Mouse (Mus musculus): Measurements from ENCODE around the gene Inha. TPM values are rescaled to one million over a fixed set of nuclear protein-coding genes. Genes with fewer than 3 reads are reported as not detected.
A peak's percentile ranks its signal among the peaks of the same experiment; 100 is the strongest.

The Inha gene
- polyA plus RNA-seq, 1 experiment from 2014 or later, result 18.1 TPM

- WGBS, result 89% methylated on average over 19 of the region's 19 CpGs
- no peaks in the 10 kb centered on the region for H3K27me3 ChIP-seq (replicated peaks; ENCODE audit: control insufficient read depth, insufficient read depth, low read length)
- H3K9ac ChIP-seq (replicated peaks; ENCODE audit: low read depth, low read length), result no peak overlapping the region
- H3K36me3 ChIP-seq (ENCODE audit: control insufficient read depth, insufficient read depth), result no peaks in the 10 kb centered on the region
- H3K4me3 ChIP-seq (replicated peaks; ENCODE audit: low read length), result no peak overlapping the region
- no peak overlapping the region for H3K4me2 ChIP-seq (ENCODE audit: low read length)
- no peaks in the 10 kb centered on the region for H3K4me1 ChIP-seq (replicated peaks; ENCODE audit: control insufficient read depth, insufficient read depth, low read length)
- ATAC-seq, result no peak
- H3K9me3 ChIP-seq (ENCODE audit: control insufficient read depth, low read length), result no peaks in the 10 kb centered on the region
- H3K27ac ChIP-seq (ENCODE audit: low read length), result no peak overlapping the region
Measured at GRCm38 (mm10) chr1:75533325-75534252, 26.7 kb downstream of the Inha start.

GRCm38 (mm10) chr1:75537587-75537986, 30.7 kb downstream of the Inha start:
- no peaks in the 10 kb centered on the region for H3K27me3 ChIP-seq (replicated peaks; ENCODE audit: control insufficient read depth, insufficient read depth, low read length)
- ATAC-seq, result no peak
- H3K9me3 ChIP-seq (ENCODE audit: control insufficient read depth, low read length), result no peaks in the 10 kb centered on the region
- H3K27ac ChIP-seq (ENCODE audit: low read length), result no peak overlapping the region
- no peaks in the 10 kb centered on the region for H3K36me3 ChIP-seq (ENCODE audit: control insufficient read depth, insufficient read depth)
- no peak overlapping the region for H3K4me2 ChIP-seq (ENCODE audit: low read length)
- H3K9ac ChIP-seq (replicated peaks; ENCODE audit: low read depth, low read length), result no peak overlapping the region
- WGBS, result 82% methylated on average over 2 of the region's 2 CpGs
- H3K4me3 ChIP-seq (replicated peaks; ENCODE audit: low read length), result no peak overlapping the region
- H3K4me1 ChIP-seq (replicated peaks; ENCODE audit: control insufficient read depth, insufficient read depth, low read length), result no peaks in the 10 kb centered on the region

GRCm38 (mm10) chr1:75538597-75539190, 31.8 kb downstream of the Inha start:
- Histone ChIP-seq H3K27me3 (replicated peaks; ENCODE audit: control insufficient read depth, insufficient read depth, low read length) (no peaks in the 10 kb centered on the region), H3K4me2 (ENCODE audit: low read length) (no peak overlapping the region), H3K27ac (ENCODE audit: low read length) (no peak overlapping the region), H3K9ac (replicated peaks; ENCODE audit: low read depth, low read length) (no peak overlapping the region), H3K9me3 (ENCODE audit: control insufficient read depth, low read length) (no peaks in the 10 kb centered on the region), H3K36me3 (ENCODE audit: control insufficient read depth, insufficient read depth) (no peaks in the 10 kb centered on the region), H3K4me3 (replicated peaks; ENCODE audit: low read length) (no peak overlapping the region), H3K4me1 (replicated peaks; ENCODE audit: control insufficient read depth, insufficient read depth, low read length) (no peaks in the 10 kb centered on the region)
- 76% methylated on average over 9 of the region's 9 CpGs for WGBS
- ATAC-seq, result no peak

DNA sequence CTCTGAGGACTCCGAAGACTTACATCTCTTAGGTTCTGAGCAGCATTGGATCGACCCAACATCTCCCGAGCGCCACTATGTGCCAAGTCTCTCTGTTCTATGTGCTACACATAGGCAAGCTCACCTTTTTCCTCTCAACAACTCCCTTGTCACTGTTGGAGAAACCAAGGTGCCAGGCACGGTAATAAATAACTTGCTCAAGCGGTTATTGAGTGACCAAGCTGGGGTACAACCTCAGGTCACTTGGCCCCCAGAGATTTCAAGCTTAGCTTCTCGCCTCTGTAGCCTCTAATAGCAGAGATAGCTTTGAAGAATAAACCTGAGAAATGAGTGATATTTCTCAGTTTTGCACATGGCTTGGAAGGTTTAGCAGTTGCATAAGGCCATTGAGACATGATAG, 34.6 kb downstream of the Inha start:
- H3K9me3 ChIP-seq (ENCODE audit: control insufficient read depth, low read length), result no peaks in the 10 kb centered on the region
- ATAC-seq, result no peak
- peaks cover 5% of the 10 kb centered on the region for H3K4me1 ChIP-seq (replicated peaks; ENCODE audit: control insufficient read depth, insufficient read depth, low read length)
- no peaks in the 10 kb centered on the region for H3K36me3 ChIP-seq (ENCODE audit: control insufficient read depth, insufficient read depth)
- no peaks in the 10 kb centered on the region for H3K27me3 ChIP-seq (replicated peaks; ENCODE audit: control insufficient read depth, insufficient read depth, low read length)
- no peak overlapping the region for H3K4me2 ChIP-seq (ENCODE audit: low read length)
- WGBS, result 95% methylated on average over 7 of the region's 7 CpGs
- no peak overlapping the region for H3K27ac ChIP-seq (ENCODE audit: low read length)
- H3K9ac ChIP-seq (replicated peaks; ENCODE audit: low read depth, low read length), result no peak overlapping the region
- H3K4me3 ChIP-seq (replicated peaks; ENCODE audit: low read length), result no peak overlapping the region

DNA sequence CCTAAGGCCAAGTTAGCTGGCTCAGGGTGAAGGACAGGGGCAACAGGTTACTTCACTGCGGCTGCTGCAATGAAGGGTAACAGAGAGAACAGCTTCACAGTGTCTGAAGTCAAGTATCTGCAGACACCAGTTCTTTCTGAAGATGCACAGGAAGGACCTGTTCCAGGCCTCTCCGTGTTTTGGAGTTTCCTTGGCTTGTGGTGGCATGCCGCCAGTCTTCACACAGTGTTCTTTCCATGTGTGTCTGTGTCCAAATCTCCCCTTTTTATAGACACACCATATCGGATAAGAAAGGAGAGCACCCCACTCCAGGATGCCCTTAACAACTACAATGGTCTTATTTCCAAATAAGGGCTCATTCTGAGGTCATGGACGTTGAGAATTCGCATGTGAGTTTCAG, 37.5 kb downstream of the Inha start:
- Histone ChIP-seq H3K36me3 (ENCODE audit: control insufficient read depth, insufficient read depth) (no peaks in the 10 kb centered on the region), H3K9ac (replicated peaks; ENCODE audit: low read depth, low read length) (no peak overlapping the region), H3K27me3 (replicated peaks; ENCODE audit: control insufficient read depth, insufficient read depth, low read length) (no peaks in the 10 kb centered on the region), H3K4me1 (replicated peaks; ENCODE audit: control insufficient read depth, insufficient read depth, low read length) (peaks cover 17% of the 10 kb centered on the region), H3K9me3 (ENCODE audit: control insufficient read depth, low read length) (no peaks in the 10 kb centered on the region), H3K4me3 (replicated peaks; ENCODE audit: low read length) (no peak overlapping the region), H3K4me2 (ENCODE audit: low read length) (no peak overlapping the region), H3K27ac (ENCODE audit: low read length) (no peak overlapping the region)
- ATAC-seq, result no peak
- 90% methylated on average over 6 of the region's 6 CpGs for WGBS

- Histone ChIP-seq H3K27me3 (replicated peaks; ENCODE audit: control insufficient read depth, insufficient read depth, low read length) (no peaks in the 10 kb centered on the region), H3K4me3 (replicated peaks; ENCODE audit: low read length) (peak within 1 kb of the TSS; percentile 82), H3K9ac (replicated peaks; ENCODE audit: low read depth, low read length) (peak within 1 kb of the TSS; percentile 98), H3K9me3 (ENCODE audit: control insufficient read depth, low read length) (no peaks in the 10 kb centered on the region), H3K4me2 (ENCODE audit: low read length) (peak within 1 kb of the TSS; percentile 76), H3K36me3 (ENCODE audit: control insufficient read depth, insufficient read depth) (peaks cover 4% of the 10 kb centered on the region; the same call in 1 of the 2 replicates), H3K4me1 (replicated peaks; ENCODE audit: control insufficient read depth, insufficient read depth, low read length) (peaks cover 17% of the 10 kb centered on the region), H3K27ac (ENCODE audit: low read length) (peak within 1 kb of the TSS; percentile 65)
- 1% methylated on average over 58 of the region's 64 CpGs for WGBS
- ATAC-seq, result peak; percentile 86
Measured at GRCm38 (mm10) chr1:75545965-75546956, 39.4 kb downstream of the Inha start, which contains the start of gene Slc4a3. Gene Slc4a3, plus strand, starts transcription at chr1:75546266.

GRCm38 (mm10) chr1:75547351-75547750, 40.5 kb downstream of the Inha start:
- WGBS, result 96% methylated on average over 13 of the region's 13 CpGs
- Histone ChIP-seq H3K4me1 (replicated peaks; ENCODE audit: control insufficient read depth, insufficient read depth, low read length) (peaks cover 17% of the 10 kb centered on the region), H3K4me2 (ENCODE audit: low read length) (peak overlapping the region; percentile 76), H3K9ac (replicated peaks; ENCODE audit: low read depth, low read length) (no peak overlapping the region), H3K27ac (ENCODE audit: low read length) (no peak overlapping the region), H3K36me3 (ENCODE audit: control insufficient read depth, insufficient read depth) (peaks cover 4% of the 10 kb centered on the region; the same call in 1 of the 2 replicates), H3K27me3 (replicated peaks; ENCODE audit: control insufficient read depth, insufficient read depth, low read length) (no peaks in the 10 kb centered on the region), H3K4me3 (replicated peaks; ENCODE audit: low read length) (no peak overlapping the region), H3K9me3 (ENCODE audit: control insufficient read depth, low read length) (no peaks in the 10 kb centered on the region)
- ATAC-seq, result no peak

GRCm38 (mm10) chr1:75548083-75548482, 41.2 kb downstream of the Inha start:
- peaks cover 17% of the 10 kb centered on the region for H3K4me1 ChIP-seq (replicated peaks; ENCODE audit: control insufficient read depth, insufficient read depth, low read length)
- no peak for ATAC-seq
- 94% methylated on average over 3 of the region's 3 CpGs for WGBS

More at GRCm38 (mm10) chr1:75548083-75548482, 41.2 kb downstream of the Inha start:
- Histone ChIP-seq H3K9me3 (ENCODE audit: control insufficient read depth, low read length) (no peaks in the 10 kb centered on the region), H3K4me2 (ENCODE audit: low read length) (no peak overlapping the region), H3K4me3 (replicated peaks; ENCODE audit: low read length) (no peak overlapping the region), H3K27ac (ENCODE audit: low read length) (no peak overlapping the region), H3K9ac (replicated peaks; ENCODE audit: low read depth, low read length) (no peak overlapping the region), H3K36me3 (ENCODE audit: control insufficient read depth, insufficient read depth) (peaks cover 4% of the 10 kb centered on the region; the same call in 1 of the 2 replicates), H3K27me3 (replicated peaks; ENCODE audit: control insufficient read depth, insufficient read depth, low read length) (no peaks in the 10 kb centered on the region)
